Mouse (Mus musculus): ENCODE data around the gene Aldh16a1. TPM values are rescaled to one million over a fixed set of nuclear protein-coding genes. Genes with fewer than 3 reads are reported as not detected.

Aldh16a1 gene
- polyA plus RNA-seq, 1 experiment from 2014 or later, result 26.7 TPM

GRCm38 (mm10) chr7:45195341-45196175 is 41.2 kb upstream of the Aldh16a1 start:
- ATAC-seq, result no peak
- DNase-seq (ENCODE audit: low spot score), result no peak
- no peaks in the 10 kb centered on the region for H3K36me3 ChIP-seq (ENCODE audit: insufficient read depth, low read length)
- no peak overlapping the region for H3K9ac ChIP-seq (replicated peaks; ENCODE audit: low read depth)
- 51% methylated on average over 13 of the region's 13 CpGs for WGBS
- no peaks in the 10 kb centered on the region for H3K4me1 ChIP-seq (ENCODE audit: insufficient read depth, low read depth, low read length)
- TF ChIP-seq CTCF (IDR thresholded peaks at IDR 0.05) (no peak), EP300 (IDR thresholded peaks at IDR 0.05) (no peak)
- no peaks in the 10 kb centered on the region; the same call in 1 of the 2 replicates for H3K27me3 ChIP-seq (replicated peaks; ENCODE audit: insufficient read depth, low read length)
- no peak overlapping the region for H3K4me2 ChIP-seq (replicated peaks; ENCODE audit: low read depth, low read length)
- H3K9me3 ChIP-seq (ENCODE audit: low read length), result no peaks in the 10 kb centered on the region
- H3K4me3 ChIP-seq (ENCODE audit: low read depth, low read length), result no peak overlapping the region
- no peak overlapping the region for H3K27ac ChIP-seq (ENCODE audit: low read length)

- ATAC-seq, result peak; percentile 13; the same call in 1 of the 2 replicates
- no peak for DNase-seq (ENCODE audit: low spot score)
- no peak overlapping the region for H3K27ac ChIP-seq (ENCODE audit: low read length)
- H3K9ac ChIP-seq (replicated peaks; ENCODE audit: low read depth), result no peak overlapping the region
- no peaks in the 10 kb centered on the region for H3K4me1 ChIP-seq (ENCODE audit: insufficient read depth, low read depth, low read length)
- no peaks in the 10 kb centered on the region for H3K9me3 ChIP-seq (ENCODE audit: low read length)
- no peaks in the 10 kb centered on the region for H3K36me3 ChIP-seq (ENCODE audit: insufficient read depth, low read length)
- H3K27me3 ChIP-seq (replicated peaks; ENCODE audit: insufficient read depth, low read length), result no peaks in the 10 kb centered on the region; the same call in 1 of the 2 replicates
- H3K4me2 ChIP-seq (replicated peaks; ENCODE audit: low read depth, low read length), result no peak overlapping the region
- H3K4me3 ChIP-seq (ENCODE audit: low read depth, low read length), result no peak overlapping the region
- WGBS, result 62% methylated on average over 17 of the region's 17 CpGs
- no peak for TF ChIP-seq EP300 (IDR thresholded peaks at IDR 0.05)
- TF ChIP-seq CTCF (IDR thresholded peaks at IDR 0.05), result no peak
Observed at GRCm38 (mm10) chr7:45193871-45194785, 39.7 kb upstream of the Aldh16a1 start.

- 0 out of 2 replicates have a peak, but pooled peaks have one; percentile 12 for TF ChIP-seq CTCF (IDR thresholded peaks at IDR 0.05)
- TF ChIP-seq EP300 (IDR thresholded peaks at IDR 0.05), result no peak
- Histone ChIP-seq H3K4me1 (ENCODE audit: insufficient read depth, low read depth, low read length) (no peaks in the 10 kb centered on the region), H3K27ac (ENCODE audit: low read length) (no peak overlapping the region), H3K27me3 (replicated peaks; ENCODE audit: insufficient read depth, low read length) (no peaks in the 10 kb centered on the region; the same call in 1 of the 2 replicates), H3K9me3 (ENCODE audit: low read length) (no peaks in the 10 kb centered on the region), H3K9ac (replicated peaks; ENCODE audit: low read depth) (no peak overlapping the region), H3K4me3 (ENCODE audit: low read depth, low read length) (no peak overlapping the region), H3K4me2 (replicated peaks; ENCODE audit: low read depth, low read length) (no peak overlapping the region), H3K36me3 (ENCODE audit: insufficient read depth, low read length) (no peaks in the 10 kb centered on the region)
- no peak for DNase-seq (ENCODE audit: low spot score)
- WGBS, result 51% methylated on average over 5 of the region's 5 CpGs
- ATAC-seq, result no peak
Observed at GRCm38 (mm10) chr7:45193406-45193805, 39.0 kb upstream of the Aldh16a1 start.

- Histone ChIP-seq H3K36me3 (ENCODE audit: insufficient read depth, low read length) (no peaks in the 10 kb centered on the region), H3K4me3 (ENCODE audit: low read depth, low read length) (no peak overlapping the region), H3K27me3 (replicated peaks; ENCODE audit: insufficient read depth, low read length) (peaks cover 4% of the 10 kb centered on the region; the same call in 1 of the 2 replicates), H3K9me3 (ENCODE audit: low read length) (no peaks in the 10 kb centered on the region), H3K9ac (replicated peaks; ENCODE audit: low read depth) (no peak overlapping the region), H3K27ac (ENCODE audit: low read length) (no peak overlapping the region), H3K4me2 (replicated peaks; ENCODE audit: low read depth, low read length) (no peak overlapping the region), H3K4me1 (ENCODE audit: insufficient read depth, low read depth, low read length) (no peaks in the 10 kb centered on the region)
- WGBS, result 71% methylated on average over 7 of the region's 7 CpGs
- ATAC-seq, result no peak
- TF ChIP-seq CTCF (IDR thresholded peaks at IDR 0.05), result no peak
- no peak for DNase-seq (ENCODE audit: low spot score)
Observed at GRCm38 (mm10) chr7:45192585-45193310, 38.4 kb upstream of the Aldh16a1 start.

GRCm38 (mm10) chr7:45191803-45192363 is 37.5 kb upstream of the Aldh16a1 start:
- Histone ChIP-seq H3K4me1 (ENCODE audit: insufficient read depth, low read depth, low read length) (no peaks in the 10 kb centered on the region), H3K9me3 (ENCODE audit: low read length) (no peaks in the 10 kb centered on the region), H3K27ac (ENCODE audit: low read length) (no peak overlapping the region), H3K9ac (replicated peaks; ENCODE audit: low read depth) (no peak overlapping the region), H3K36me3 (ENCODE audit: insufficient read depth, low read length) (no peaks in the 10 kb centered on the region), H3K4me2 (replicated peaks; ENCODE audit: low read depth, low read length) (no peak overlapping the region), H3K4me3 (ENCODE audit: low read depth, low read length) (no peak overlapping the region), H3K27me3 (replicated peaks; ENCODE audit: insufficient read depth, low read length) (peaks cover 4% of the 10 kb centered on the region)
- DNase-seq (ENCODE audit: low spot score) (no peak), ATAC-seq (no peak)
- TF ChIP-seq EP300 (IDR thresholded peaks at IDR 0.05), result no peak
- no peak for TF ChIP-seq CTCF (IDR thresholded peaks at IDR 0.05)
- 9% methylated on average over 8 of the region's 8 CpGs for WGBS
